Mouse (Mus musculus) limb, embryonic 14.5 days (tissue): ENCODE results near the gene Nrf1. TPM values are rescaled to one million over a fixed set of nuclear protein-coding genes. Genes with fewer than 3 reads are reported as not detected.

Source experiments
- ATAC-seq: fragments of 200-750 bp; cut with Nextera tagmentation; 2 replicates; pipeline ENCODE4 v1.8.0; 2017; ENCODE audit warnings: low read depth, moderate number of reproducible peaks, moderate TSS enrichment; ENCODE audit not compliant: low FRiP score
- DNase-seq: peaks from one replicate; pipeline ENCODE4 v3.0.0-alpha.2; 2015; ENCODE audit warnings: low spot score
- H3K27ac ChIP-seq: fragments of 300-500 bp; sonication (generic); replicated peaks from 2 replicates; pipeline ENCODE4 v1.5.1; 2014; ENCODE audit warnings: low read depth, mild to moderate bottlenecking, low read length, moderate library complexity, mixed read lengths
- H3K27me3 ChIP-seq: fragments of 300-500 bp; sonication (generic); 2 replicates; pipeline ENCODE4 v1.6.1; 2014; ENCODE audit warnings: low read length, mixed read lengths; ENCODE audit not compliant: control insufficient read depth, insufficient read depth
- H3K36me3 ChIP-seq: fragments of 300-500 bp; sonication (generic); 2 replicates; pipeline ENCODE4 v1.6.1; 2014; ENCODE audit warnings: mild to moderate bottlenecking, low read length, moderate library complexity, mixed read lengths; ENCODE audit not compliant: control insufficient read depth, insufficient read depth
- H3K4me1 ChIP-seq: fragments of 300-500 bp; sonication (generic); 2 replicates; pipeline ENCODE4 v1.6.1; 2014; ENCODE audit warnings: antibody characterized with exemption, low read length, mixed read lengths; ENCODE audit not compliant: control insufficient read depth, insufficient read depth
- H3K4me2 ChIP-seq: fragments of 300-500 bp; sonication (generic); replicated peaks from 2 replicates; pipeline ENCODE4 v1.6.1; 2014; ENCODE audit warnings: low read depth, mild to moderate bottlenecking, low read length, moderate library complexity; ENCODE audit not compliant: severe bottlenecking
- H3K4me3 ChIP-seq: fragments of 300-500 bp; sonication (generic); replicated peaks from 2 replicates; pipeline ENCODE4 v1.5.1; 2014; ENCODE audit warnings: low read length
- H3K9ac ChIP-seq: fragments of 300-500 bp; sonication (generic); 2 replicates; pipeline ENCODE4 v1.6.1; 2014; ENCODE audit warnings: mild to moderate bottlenecking, low read depth, low read length, moderate library complexity; ENCODE audit not compliant: severe bottlenecking
- H3K9me3 ChIP-seq: fragments of 300-500 bp; sonication (generic); 2 replicates; pipeline ENCODE4 v1.6.1; 2016; ENCODE audit warnings: low read length; ENCODE audit not compliant: control insufficient read depth
- POLR2A ChIP-seq: fragments of 200-500 bp; IDR thresholded peaks from 2 replicates; pipeline ENCODE4 v1.8.0; 2012; ENCODE audit warnings: inconsistent platforms, mild to moderate bottlenecking, moderate library complexity, borderline replicate concordance; ENCODE audit not compliant: insufficient read depth, insufficient read length; ENCODE audit errors: extremely low read depth
- WGBS: fragments of 180-500 bp; shearing (Covaris S2); extraction: QIAGEN DNeasy Blood & Tissue Kit; methylation state at CpG from one replicate; pipeline ENCODE4 v1.1.7; 2014; 5-methylcytosine and 5-hydroxymethylcytosine counted together
- polyA plus RNA-seq, 2 experiments: library from polyadenylated mRNA; depleted of rRNA in 1 of 2; stranded (reverse) in 1 of 2; unstranded in 1 of 2; fragments of >200 nt; fragmentation: Nextera tagmentation in 1 of 2; extraction: Ambion mirVana in 1 of 2; gene quantifications; 2 replicates each; pipeline versions ENCODE4 v1.2.1 to v1.2.3; 2012 to 2014

The Nrf1 gene
- polyA plus RNA-seq, 2 experiments, result 47.7 to 70.7 TPM

DNA sequence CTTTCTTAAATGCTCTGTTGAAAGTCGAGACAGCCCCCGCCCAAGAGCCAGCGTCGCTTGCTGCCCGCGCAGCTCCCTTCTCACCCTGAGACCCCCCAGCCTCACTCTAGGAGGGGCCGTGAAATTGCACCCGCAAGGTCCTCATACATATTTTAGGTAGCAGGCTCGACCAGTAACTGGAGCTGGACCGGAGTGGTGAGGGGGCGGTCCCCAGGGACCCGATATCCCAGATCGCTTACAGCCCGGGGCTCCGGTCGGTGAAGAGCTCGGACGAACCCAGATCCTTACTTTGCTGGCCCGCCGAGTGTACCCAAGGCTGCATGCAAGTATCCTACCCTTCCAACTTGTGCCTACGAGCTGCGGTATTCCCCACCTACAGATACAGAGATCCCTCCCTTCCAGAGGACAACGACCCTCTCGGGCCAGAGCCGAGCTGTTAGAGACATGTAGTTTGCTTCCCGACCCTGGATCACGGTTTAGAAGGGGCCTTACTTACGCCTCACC is 128.2 kb downstream of the Nrf1 start:
- Histone ChIP-seq H3K27me3 (peaks cover 96% of the 10 kb centered on the region), H3K4me3 (peak overlapping the region; percentile 34), H3K4me2 (peak overlapping the region; percentile 54), H3K9me3 (peaks cover 4% of the 10 kb centered on the region; the same call in 1 of the 2 replicates), H3K36me3 (no peaks in the 10 kb centered on the region), H3K9ac (peak overlapping the region; percentile 16), H3K27ac (no peak overlapping the region), H3K4me1 (peaks cover 28% of the 10 kb centered on the region)
- no peak for TF ChIP-seq POLR2A
- no peak for ATAC-seq
- WGBS, result under 1% methylated on average over 28 of the region's 28 CpGs
- no peak for DNase-seq

DNA sequence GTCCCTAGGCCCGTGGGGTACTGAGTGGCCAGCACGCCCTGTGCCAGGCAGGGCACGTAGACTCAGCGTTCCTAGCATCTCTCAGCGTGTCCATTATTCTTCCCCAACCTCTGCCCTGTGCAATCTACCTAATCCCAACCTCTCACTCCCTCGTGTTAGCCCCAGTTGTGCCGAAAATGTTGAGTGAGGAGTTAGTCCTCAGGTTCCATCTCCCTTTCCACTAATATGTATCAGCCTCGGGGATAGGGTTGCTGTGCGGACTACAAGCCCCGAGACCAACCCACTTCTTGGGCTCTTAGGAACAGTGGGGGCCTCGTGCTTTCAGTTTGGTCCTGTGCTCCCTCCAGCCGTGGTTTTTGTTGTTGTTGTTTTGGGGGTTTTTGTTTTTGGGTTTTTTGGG is 128.7 kb downstream of the Nrf1 start:
- no peak for ATAC-seq
- Histone ChIP-seq H3K4me1 (peaks cover 28% of the 10 kb centered on the region), H3K9ac (no peak overlapping the region), H3K4me2 (no peak overlapping the region), H3K27me3 (peaks cover 96% of the 10 kb centered on the region), H3K36me3 (no peaks in the 10 kb centered on the region), H3K4me3 (no peak overlapping the region), H3K9me3 (peaks cover 4% of the 10 kb centered on the region; the same call in 1 of the 2 replicates), H3K27ac (no peak overlapping the region)
- 7% methylated on average over 12 of the region's 12 CpGs for WGBS
- no peak for DNase-seq
- no peak for TF ChIP-seq POLR2A

DNA sequence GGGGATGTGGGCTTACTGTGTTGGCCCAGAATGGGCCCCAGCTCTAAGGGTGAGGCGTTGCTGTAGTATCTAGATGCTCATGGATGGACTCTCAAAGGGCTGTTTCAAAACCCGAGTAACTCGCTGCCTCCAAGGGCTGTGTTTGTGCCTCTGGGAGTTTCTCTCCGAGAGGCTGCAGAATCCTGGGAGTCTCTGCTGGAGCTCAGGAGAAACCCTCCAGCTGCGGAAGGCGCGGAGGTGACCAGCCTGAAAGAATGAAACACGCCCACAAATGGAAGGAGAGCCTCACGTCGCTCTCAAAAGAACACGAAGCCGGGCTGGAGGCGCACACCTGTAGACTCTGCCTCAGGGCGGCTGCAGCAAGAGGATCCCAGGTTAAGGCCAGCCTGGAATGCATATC is 129.5 kb downstream of the Nrf1 start:
- no peak overlapping the region for H3K27ac ChIP-seq
- H3K4me2 ChIP-seq, result no peak overlapping the region
- H3K27me3 ChIP-seq, result peaks cover 90% of the 10 kb centered on the region
- no peak for TF ChIP-seq POLR2A
- H3K4me1 ChIP-seq, result peaks cover 28% of the 10 kb centered on the region
- no peak overlapping the region for H3K4me3 ChIP-seq
- H3K9me3 ChIP-seq, result peaks cover 4% of the 10 kb centered on the region; the same call in 1 of the 2 replicates
- DNase-seq, result no peak
- no peak for ATAC-seq
- 4% methylated on average over 14 of the region's 14 CpGs for WGBS
- H3K9ac ChIP-seq, result no peak overlapping the region
- H3K36me3 ChIP-seq, result no peaks in the 10 kb centered on the region

DNA sequence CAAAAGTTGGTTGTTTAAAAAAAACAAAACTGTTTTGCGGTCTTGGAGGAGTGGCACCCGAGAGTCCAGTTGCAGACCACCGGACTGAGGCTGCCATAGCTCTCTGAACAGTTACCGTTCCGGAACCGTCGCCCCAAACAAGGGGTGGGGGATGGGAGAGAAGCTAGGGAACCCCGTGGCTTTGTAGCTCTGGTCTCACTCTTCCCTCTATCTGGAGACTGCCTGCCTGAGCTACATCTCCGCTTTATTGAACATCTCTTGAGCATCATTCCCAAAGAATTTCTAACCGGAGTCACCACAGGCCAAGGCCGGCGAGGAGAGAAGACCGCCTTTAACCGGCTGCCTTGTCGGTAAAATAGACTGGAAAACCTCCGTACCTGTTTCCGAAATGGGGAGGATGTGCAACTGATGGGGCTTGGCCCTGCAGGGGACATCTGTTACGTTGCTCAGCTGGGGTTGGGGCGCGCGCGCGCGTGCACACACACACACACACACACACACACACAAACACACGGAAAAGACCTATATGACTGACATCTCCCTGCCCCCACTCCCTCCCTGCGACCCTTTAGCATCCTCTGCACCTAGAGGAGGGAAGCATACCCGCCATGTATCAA is 130.3 kb downstream of the Nrf1 start:
- Histone ChIP-seq H3K4me2 (no peak overlapping the region), H3K4me1 (peaks cover 28% of the 10 kb centered on the region), H3K9ac (no peak overlapping the region), H3K27ac (no peak overlapping the region), H3K27me3 (peaks cover 81% of the 10 kb centered on the region), H3K9me3 (peaks cover 4% of the 10 kb centered on the region; the same call in 1 of the 2 replicates), H3K4me3 (peak overlapping the region; percentile 3; the same call in 1 of the 2 replicates), H3K36me3 (no peaks in the 10 kb centered on the region)
- ATAC-seq, result no peak
- no peak for DNase-seq
- TF ChIP-seq POLR2A, result no peak
- WGBS, result 1% methylated on average over 27 of the region's 27 CpGs

DNA sequence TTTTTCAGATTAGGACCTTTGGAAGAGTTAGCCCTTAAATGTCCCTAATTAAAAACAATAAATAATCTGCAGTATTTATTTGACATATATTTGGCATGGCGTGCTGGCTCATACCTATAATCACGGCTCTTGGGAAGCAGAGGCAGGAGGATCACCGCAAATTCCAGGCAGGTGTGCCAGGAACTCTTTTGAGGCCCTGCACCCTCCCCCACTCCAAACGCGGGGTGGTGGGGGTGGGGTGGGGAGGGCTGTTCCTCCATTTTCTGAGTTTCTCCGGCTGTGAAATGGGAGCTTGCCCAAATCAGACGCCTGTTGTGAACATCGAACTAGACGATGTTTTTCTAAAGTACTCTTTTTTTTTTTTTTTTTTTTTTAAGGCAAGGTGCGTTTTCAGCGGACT is 131.3 kb downstream of the Nrf1 start:
- DNase-seq (no peak), ATAC-seq (no peak)
- 13% methylated on average over 11 of the region's 11 CpGs for WGBS
- no peaks in the 10 kb centered on the region for H3K36me3 ChIP-seq
- H3K4me3 ChIP-seq, result no peak overlapping the region
- no peak overlapping the region for H3K27ac ChIP-seq
- H3K4me1 ChIP-seq, result peaks cover 24% of the 10 kb centered on the region
- no peak overlapping the region for H3K4me2 ChIP-seq
- TF ChIP-seq POLR2A, result no peak
- H3K9ac ChIP-seq, result no peak overlapping the region
- H3K9me3 ChIP-seq, result peaks cover 4% of the 10 kb centered on the region; the same call in 1 of the 2 replicates
- H3K27me3 ChIP-seq, result peaks cover 72% of the 10 kb centered on the region
